Mouse (Mus musculus) heart, postnatal 0 days (tissue): ENCODE measurements around the gene Ppp2ca. TPM values are rescaled to one million over a fixed set of nuclear protein-coding genes. Genes with fewer than 3 reads are reported as not detected.

Source experiments
- ATAC-seq: fragments of 200-750 bp; cut with Nextera tagmentation; 2 replicates; pipeline ENCODE4 v1.8.0; 2017; ENCODE audit warnings: low read depth, moderate number of reproducible peaks, moderate library complexity; ENCODE audit not compliant: insufficient read depth
- DNase-seq: peaks from one replicate; pipeline ENCODE4 v3.0.0-alpha.2; 2016; ENCODE audit warnings: low spot score
- H3K27ac ChIP-seq: fragments of 300-500 bp; sonication (generic); 2 replicates; pipeline ENCODE4 v1.5.1; 2014; ENCODE audit warnings: low read depth, mild to moderate bottlenecking
- H3K27me3 ChIP-seq: fragments of 300-500 bp; sonication (generic); 2 replicates; pipeline ENCODE4 v1.6.1; 2014; ENCODE audit warnings: low read length, mixed read lengths; ENCODE audit not compliant: control insufficient read depth, insufficient read depth
- H3K36me3 ChIP-seq: fragments of 300-500 bp; sonication (generic); replicated peaks from 2 replicates; pipeline ENCODE4 v1.6.1; 2014; ENCODE audit warnings: low read length, mixed read lengths; ENCODE audit not compliant: control insufficient read depth, insufficient read depth
- H3K4me1 ChIP-seq: fragments of 300-500 bp; sonication (generic); 2 replicates; pipeline ENCODE4 v1.6.1; 2014; ENCODE audit warnings: antibody characterized with exemption; ENCODE audit not compliant: control insufficient read depth, insufficient read depth
- H3K4me2 ChIP-seq: fragments of 300-500 bp; sonication (generic); 2 replicates; pipeline ENCODE4 v1.6.1; 2014; ENCODE audit warnings: low read depth, mild to moderate bottlenecking, low read length, moderate library complexity
- H3K4me3 ChIP-seq: fragments of 300-500 bp; sonication (generic); 2 replicates; pipeline ENCODE4 v1.5.1; 2014; ENCODE audit warnings: low read depth, low read length
- H3K9ac ChIP-seq: fragments of 300-500 bp; sonication (generic); replicated peaks from 2 replicates; pipeline ENCODE4 v1.6.1; 2014; ENCODE audit warnings: low read depth, low read length, mixed read lengths
- H3K9me3 ChIP-seq: fragments of 300-500 bp; sonication (generic); replicated peaks from 2 replicates; pipeline ENCODE4 v1.6.1; 2016; ENCODE audit warnings: low read length; ENCODE audit not compliant: control insufficient read depth
- CTCF ChIP-seq: IDR thresholded peaks from 2 replicates; pipeline ENCODE4 v1.5.1; 2016; ENCODE audit warnings: antibody characterized with exemption, control low read depth, low read depth
- EP300 ChIP-seq: IDR thresholded peaks from 2 replicates; pipeline ENCODE4 v1.6.1; 2016; ENCODE audit warnings: antibody characterized with exemption, low read depth
- WGBS: fragments of 180-500 bp; shearing (Covaris S2); extraction: QIAGEN DNeasy Blood & Tissue Kit; methylation state at CpG from one replicate; pipeline ENCODE4 v1.1.7; 2014; 5-methylcytosine and 5-hydroxymethylcytosine counted together
- polyA plus RNA-seq: library from polyadenylated mRNA; unstranded; fragments of >200 nt; fragmentation: Nextera tagmentation; extraction: Ambion mirVana; gene quantifications from 2 replicates; pipeline ENCODE4 v1.2.1, GENCODE M21; 2015
- total RNA-seq: library from RNA; depleted of rRNA; stranded (reverse); fragments of >200 nt; gene quantifications from 2 replicates; pipeline ENCODE4 v1.2.3, GENCODE M21; 2014; ENCODE audit warnings: low replicate concordance

The Ppp2ca gene
- total and polyA plus RNA-seq, 2 experiments from 2014 or later = 53.3 to 68.0 TPM

GRCm38 (mm10) chr11:52074626-52075470, 23.6 kb upstream of the Ppp2ca start:
- WGBS = 59% methylated on average over 14 of the region's 14 CpGs
- DNase-seq (no peak), ATAC-seq (no peak)
- Histone ChIP-seq H3K27me3 (no peaks in the 10 kb centered on the region), H3K9me3 (no peaks in the 10 kb centered on the region), H3K4me1 (0 out of 2 replicates have a peak, but pooled peaks cover 7% of the 10 kb centered on the region), H3K4me3 (no peak overlapping the region), H3K4me2 (no peak overlapping the region), H3K27ac (peak overlapping the region; percentile 34; the same call in 1 of the 2 replicates), H3K36me3 (no peaks in the 10 kb centered on the region), H3K9ac (no peak overlapping the region)
- TF ChIP-seq CTCF = no peak
- no peak for TF ChIP-seq EP300

GRCm38 (mm10) chr11:52075794-52076633, 22.5 kb upstream of the Ppp2ca start:
- Histone ChIP-seq H3K4me3 (no peak overlapping the region), H3K9me3 (no peaks in the 10 kb centered on the region), H3K9ac (no peak overlapping the region), H3K27ac (peak overlapping the region; percentile 63; the same call in 1 of the 2 replicates), H3K36me3 (no peaks in the 10 kb centered on the region), H3K4me1 (0 out of 2 replicates have a peak, but pooled peaks cover 7% of the 10 kb centered on the region), H3K4me2 (no peak overlapping the region), H3K27me3 (no peaks in the 10 kb centered on the region)
- ATAC-seq = no peak
- TF ChIP-seq CTCF (no peak), EP300 (no peak)
- no peak for DNase-seq
- 65% methylated on average over 19 of the region's 19 CpGs for WGBS

- no peaks in the 10 kb centered on the region for H3K27me3 ChIP-seq
- TF ChIP-seq EP300 (no peak), CTCF (no peak)
- H3K9ac ChIP-seq = no peak overlapping the region
- no peak for ATAC-seq
- no peaks in the 10 kb centered on the region for H3K36me3 ChIP-seq
- no peak overlapping the region for H3K4me2 ChIP-seq
- H3K9me3 ChIP-seq = no peaks in the 10 kb centered on the region
- peak overlapping the region; percentile 63 for H3K27ac ChIP-seq
- H3K4me1 ChIP-seq = 0 out of 2 replicates have a peak, but pooled peaks cover 7% of the 10 kb centered on the region
- H3K4me3 ChIP-seq = no peak overlapping the region
- WGBS = 85% methylated on average over 6 of the region's 6 CpGs
- DNase-seq = no peak
Measured at GRCm38 (mm10) chr11:52076742-52077352, 21.6 kb upstream of the Ppp2ca start.

- Histone ChIP-seq H3K9me3 (no peaks in the 10 kb centered on the region), H3K27me3 (no peaks in the 10 kb centered on the region), H3K36me3 (no peaks in the 10 kb centered on the region), H3K27ac (peak overlapping the region; percentile 63), H3K4me2 (no peak overlapping the region), H3K4me1 (0 out of 2 replicates have a peak, but pooled peaks cover 7% of the 10 kb centered on the region), H3K4me3 (no peak overlapping the region), H3K9ac (no peak overlapping the region)
- 16% methylated on average over 4 of the region's 4 CpGs for WGBS
- TF ChIP-seq CTCF = no peak
- peak; percentile 53; the same call in 1 of the 2 replicates for TF ChIP-seq EP300
- peak; percentile 85 for ATAC-seq
- DNase-seq = peak; percentile 83
Measured at GRCm38 (mm10) chr11:52077939-52078338, 20.5 kb upstream of the Ppp2ca start.

GRCm38 (mm10) chr11:52079978-52080377, 18.5 kb upstream of the Ppp2ca start:
- peak; percentile 55 for ATAC-seq
- 34% methylated on average over 5 of the region's 5 CpGs for WGBS
- Histone ChIP-seq H3K27me3 (no peaks in the 10 kb centered on the region), H3K9me3 (no peaks in the 10 kb centered on the region), H3K36me3 (no peaks in the 10 kb centered on the region), H3K4me2 (no peak overlapping the region), H3K9ac (no peak overlapping the region), H3K4me1 (0 out of 2 replicates have a peak, but pooled peaks cover 7% of the 10 kb centered on the region), H3K27ac (no peak overlapping the region), H3K4me3 (no peak overlapping the region)
- TF ChIP-seq CTCF (no peak), EP300 (no peak)
- peak; percentile 73 for DNase-seq
